Mouse (Mus musculus): ENCODE data around the gene Gm11020.

The Gm11020 gene

GRCm38 (mm10) chr8:104343957-104344356 is 22.6 kb downstream of the Gm11020 start:
- DNase-seq = peak; percentile 94 to 96

DNA sequence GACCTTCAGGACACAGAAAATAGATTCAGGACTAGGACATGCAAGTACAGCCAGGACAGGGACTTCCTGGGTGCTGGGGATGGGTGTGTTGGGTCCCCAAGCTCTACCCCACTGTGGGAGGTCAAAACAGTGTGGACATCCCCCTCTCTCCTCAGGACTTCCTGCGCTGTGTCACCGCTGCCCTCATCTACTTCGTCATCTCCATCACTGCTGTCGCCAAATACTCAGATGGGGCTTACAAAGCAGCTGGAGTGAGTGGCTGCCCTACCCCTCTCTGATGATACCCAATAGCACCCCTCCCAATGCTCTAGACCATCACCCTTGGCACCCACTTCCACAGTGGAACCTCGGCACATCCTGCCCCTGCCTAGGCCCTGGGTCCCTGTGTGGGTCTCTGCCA is 23.3 kb downstream of the Gm11020 start:
- DNase-seq = no peak

DNA sequence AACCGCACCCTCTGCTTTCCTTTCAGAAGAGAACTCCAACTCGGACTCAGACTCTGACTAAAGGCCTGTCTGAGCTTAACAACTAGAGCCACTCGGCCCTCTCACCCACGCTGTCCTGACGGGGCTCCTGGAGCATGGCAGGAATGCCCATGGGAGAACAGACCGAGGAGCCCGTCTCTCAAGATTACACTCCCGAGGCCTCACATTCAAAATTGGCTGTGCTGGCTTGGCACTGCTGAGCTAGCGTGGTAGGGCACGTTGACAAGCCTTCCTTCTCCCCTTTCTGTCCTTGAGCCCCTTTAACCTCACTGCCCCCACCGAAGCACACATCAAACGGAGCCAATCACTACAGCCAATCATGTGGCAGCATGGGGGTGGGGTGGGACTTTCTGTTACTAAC is 25.3 kb downstream of the Gm11020 start:
- DNase-seq = no peak

GRCm38 (mm10) chr8:104348971-104349370 is 27.6 kb downstream of the Gm11020 start:
- no peak for DNase-seq

GRCm38 (mm10) chr8:104350047-104350446 is 28.7 kb downstream of the Gm11020 start:
- DNase-seq = no peak

DNA sequence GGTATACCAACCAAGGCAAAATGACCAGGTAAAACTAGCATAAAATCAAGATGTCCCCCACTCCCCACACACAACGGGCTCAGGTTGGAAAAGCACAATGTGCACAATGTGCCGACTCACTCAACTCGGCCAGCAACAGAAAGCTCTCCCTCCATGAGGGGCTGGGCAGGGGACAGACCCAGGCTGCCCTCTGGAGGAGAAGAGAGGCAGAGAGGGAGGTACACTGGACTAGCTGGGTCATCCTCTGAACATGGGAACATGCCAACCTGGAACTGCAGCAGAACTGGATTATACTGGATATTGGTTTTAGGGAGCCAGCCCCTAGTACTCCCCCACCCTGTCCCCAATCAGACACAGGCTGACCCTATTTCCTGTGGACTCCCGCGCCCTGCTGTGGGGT is 31.8 kb downstream of the Gm11020 start:
- DNase-seq = no peak

- DNase-seq = no peak
These were observed 33.1 kb downstream of the Gm11020 start for GRCm38 (mm10) chr8:104354504-104354903.

DNA sequence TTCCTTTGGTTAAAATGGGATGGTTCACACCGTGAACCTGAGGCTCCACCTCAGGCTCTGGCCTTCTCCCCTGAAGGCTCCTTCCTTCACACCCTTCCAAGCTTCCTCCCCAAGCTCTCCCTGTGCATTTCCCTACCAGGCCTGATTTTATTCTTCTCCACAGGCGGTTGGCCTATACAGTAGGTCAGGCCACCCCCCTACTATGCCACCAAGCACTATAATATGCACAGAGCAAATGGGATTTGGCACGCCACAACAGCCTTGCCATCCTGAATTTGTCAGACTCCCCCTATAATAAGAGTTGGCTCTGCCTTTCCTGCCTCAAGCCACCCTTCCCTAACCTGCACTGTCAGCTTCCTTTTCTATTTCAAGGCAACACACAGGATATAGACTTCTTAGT is 37.3 kb downstream of the Gm11020 start:
- DNase-seq = no peak

DNA sequence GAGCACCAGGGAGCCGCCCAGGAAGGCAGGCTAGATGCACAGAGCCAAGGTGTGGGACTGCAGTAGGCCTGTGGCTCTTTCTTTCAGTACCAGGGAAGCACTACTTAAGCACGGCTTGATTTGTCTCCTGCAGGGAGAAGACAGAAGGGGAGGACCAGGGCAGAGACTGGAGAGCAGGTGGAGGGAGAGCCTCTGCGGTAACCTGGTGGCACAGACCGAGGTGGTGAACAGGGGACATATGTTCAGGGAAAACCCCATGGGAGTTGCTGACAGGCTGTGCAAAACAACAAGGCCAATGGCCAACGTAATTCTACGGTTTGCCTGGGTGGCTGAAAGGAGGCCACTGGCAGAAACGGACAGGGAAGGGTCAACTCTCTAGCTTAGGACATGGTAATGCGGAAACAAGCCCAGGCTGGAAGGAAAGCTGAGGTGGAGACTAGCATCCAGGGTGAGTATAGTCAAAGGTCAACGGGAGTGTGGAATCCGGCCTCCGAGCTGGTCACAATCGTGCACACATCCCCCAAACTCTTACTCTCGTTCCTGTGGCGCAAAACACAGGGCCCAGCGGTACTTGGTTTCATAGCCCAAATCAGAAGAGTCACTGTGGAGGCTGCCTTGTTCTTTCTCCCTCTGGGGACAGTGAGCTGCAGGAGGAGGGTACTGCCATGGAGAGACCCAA is 38.5 kb downstream of the Gm11020 start:
- DNase-seq = peak in 1 of 2 experiments; percentile 43

DNA sequence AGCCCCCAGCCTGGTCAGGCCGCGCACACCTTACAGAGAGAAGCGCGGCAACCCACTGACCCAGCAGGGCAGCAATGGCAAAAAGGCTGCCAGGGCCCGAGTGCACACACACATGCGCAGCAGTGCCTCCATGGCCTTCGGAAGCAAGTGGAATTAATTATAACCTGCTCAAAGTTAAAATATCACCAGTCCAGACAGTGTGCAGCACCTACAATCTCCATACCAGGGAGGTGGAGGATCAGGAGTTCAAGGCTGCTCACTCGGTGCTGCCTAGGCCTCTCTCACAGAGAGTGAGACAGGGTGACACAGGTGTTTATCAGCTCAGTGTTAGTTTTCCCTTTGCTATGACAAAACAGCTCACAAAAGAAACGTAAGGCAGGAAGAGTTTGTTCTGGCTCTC is 44.3 kb downstream of the Gm11020 start:
- no peak for DNase-seq

DNA sequence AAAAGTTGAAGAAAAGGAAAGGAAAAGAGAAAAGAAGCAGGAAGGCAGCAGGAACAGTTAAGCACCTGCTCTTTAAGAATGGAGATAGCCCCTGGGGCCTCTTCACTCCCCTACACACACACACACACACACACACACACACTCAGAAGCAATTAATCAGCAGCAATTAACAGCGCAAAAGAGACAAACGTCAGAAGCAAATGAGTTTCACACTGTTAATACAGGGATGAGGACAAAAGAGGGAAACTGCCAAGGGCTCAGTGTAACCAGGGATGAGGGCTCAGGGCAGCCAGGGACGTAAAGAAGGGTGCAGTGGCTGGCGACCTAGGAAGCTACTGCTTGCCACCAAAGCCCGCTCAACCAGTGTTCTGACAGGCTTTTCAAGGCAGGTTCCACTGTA is 46.0 kb downstream of the Gm11020 start:
- DNase-seq = no peak

- DNase-seq = no peak
These were observed 48.2 kb downstream of the Gm11020 start for GRCm38 (mm10) chr8:104369591-104369990.

DNA sequence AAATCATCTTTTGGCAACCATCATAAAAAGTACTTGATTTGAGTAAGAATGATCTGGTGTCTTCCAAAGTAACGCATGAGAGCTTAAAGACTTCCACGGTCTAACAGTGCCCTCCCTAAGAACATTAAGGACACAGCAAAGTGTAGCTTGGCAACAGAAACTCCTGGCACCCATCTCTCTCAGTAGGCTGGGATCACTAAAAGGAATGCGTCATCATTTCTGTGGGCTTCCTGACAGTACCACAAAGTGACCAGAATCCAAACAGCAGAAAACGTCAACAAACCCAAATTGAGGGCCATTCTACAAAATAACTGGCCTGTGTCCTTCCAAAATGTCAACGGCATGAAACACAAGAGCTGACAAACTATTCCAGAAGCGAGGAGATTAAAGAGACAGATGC is 48.7 kb downstream of the Gm11020 start:
- no peak for DNase-seq

GRCm38 (mm10) chr8:104371121-104371520 is 49.8 kb downstream of the Gm11020 start:
- no peak for DNase-seq

Data from cerebellum, postnatal 14 days (tissue).